Mouse (Mus musculus): ENCODE results near the gene Tcl1b1. TPM values are rescaled to one million over a fixed set of nuclear protein-coding genes. Genes with fewer than 3 reads are reported as not detected.
"Not testable (repeated sequence)": the region's sequence is repeated elsewhere in the genome, so short reads cannot be mapped to it uniquely, and the experiment has no call there.

Tcl1b1 gene
- polyA plus RNA-seq, 1 experiment from 2014 or later: not detected

DNA sequence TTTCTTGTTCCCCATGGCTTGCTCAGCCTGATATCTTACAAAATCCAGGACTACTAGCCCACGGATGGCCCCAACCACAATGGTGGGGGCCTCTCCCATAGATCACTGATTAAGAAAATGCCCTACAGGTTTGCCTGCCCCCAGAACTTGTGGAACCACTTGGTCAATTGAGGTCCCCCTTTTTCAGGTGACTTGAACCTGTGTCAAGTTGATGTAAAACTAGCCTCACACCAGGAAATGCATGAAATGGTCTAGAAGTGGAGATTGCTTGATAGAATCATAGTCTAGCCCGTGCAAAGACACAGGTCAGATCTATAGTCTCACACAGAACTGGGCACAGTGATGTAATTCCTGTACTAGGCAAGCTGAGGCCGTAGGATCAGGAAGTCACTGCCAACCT is 13.8 kb upstream of the Tcl1b1 start, which contains the start of gene Tcl1b2:
Tcl1b2 (plus strand) TSS at position 301 of the 400 bp plus-strand sequence.
- no peak for ATAC-seq (ENCODE audit: low FRiP score, low TSS enrichment)
- no peaks in the 10 kb centered on the region for H3K36me3 ChIP-seq (ENCODE audit: control insufficient read depth, insufficient read depth, low read length)
- no peak within 1 kb of the TSS for H3K4me3 ChIP-seq (ENCODE audit: low read depth, low read length)
- no peaks in the 10 kb centered on the region for H3K9me3 ChIP-seq (ENCODE audit: control insufficient read depth, low read length)
- H3K9ac ChIP-seq (ENCODE audit: low read length): no peak within 1 kb of the TSS
- DNase-seq (ENCODE audit: low spot score): no peak
- H3K4me1 ChIP-seq (replicated peaks; ENCODE audit: control insufficient read depth, insufficient read depth): no peaks in the 10 kb centered on the region
- H3K4me2 ChIP-seq (replicated peaks; ENCODE audit: low read depth): no peak within 1 kb of the TSS
- no peak for TF ChIP-seq CTCF (IDR thresholded peaks at IDR 0.05; ENCODE audit: low read depth)
- TF ChIP-seq EP300 (optimal IDR thresholded peaks at IDR 0.05): no peak
- no peaks in the 10 kb centered on the region for H3K27me3 ChIP-seq (ENCODE audit: control insufficient read depth, insufficient read depth, low read length)
- 74% methylated on average over 3 of the region's 3 CpGs for WGBS
- no peak within 1 kb of the TSS for H3K27ac ChIP-seq (replicated peaks)

DNA sequence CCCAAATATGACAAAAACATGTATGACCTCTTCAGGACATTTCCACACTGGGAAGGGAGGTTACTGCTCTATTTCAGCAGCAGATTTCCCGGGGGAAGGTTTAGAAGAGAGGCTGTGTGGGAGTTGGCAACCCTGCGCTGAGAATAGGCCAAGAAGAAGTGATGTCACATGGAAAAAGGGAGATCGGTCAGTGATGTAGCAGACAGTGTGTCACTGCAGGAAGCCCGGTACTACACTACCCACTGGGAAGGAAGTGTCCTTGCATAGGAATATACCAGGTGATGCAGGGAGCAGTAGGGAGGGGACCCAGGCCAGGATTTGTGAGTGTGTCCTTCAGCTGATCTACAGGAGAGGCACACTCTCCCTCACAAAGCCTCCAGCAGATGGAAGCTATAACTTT is 4.2 kb upstream of the Tcl1b1 start:
- not testable (repeated sequence) for H3K36me3 ChIP-seq (ENCODE audit: control insufficient read depth, insufficient read depth, low read length); H3K4me3 ChIP-seq (ENCODE audit: low read depth, low read length); ATAC-seq (ENCODE audit: low FRiP score, low TSS enrichment); H3K4me1 ChIP-seq (replicated peaks; ENCODE audit: control insufficient read depth, insufficient read depth); H3K27ac ChIP-seq (replicated peaks); H3K9ac ChIP-seq (ENCODE audit: low read length); H3K4me2 ChIP-seq (replicated peaks; ENCODE audit: low read depth); H3K9me3 ChIP-seq (ENCODE audit: control insufficient read depth, low read length); H3K27me3 ChIP-seq (ENCODE audit: control insufficient read depth, insufficient read depth, low read length); DNase-seq (ENCODE audit: low spot score)
- 66% methylated on average over 4 of the region's 4 CpGs for WGBS

- 82% methylated on average over 6 of the region's 6 CpGs for WGBS
Measured at GRCm38 (mm10) chr12:105158842-105159241, 648 bp upstream of the Tcl1b1 start.

DNA sequence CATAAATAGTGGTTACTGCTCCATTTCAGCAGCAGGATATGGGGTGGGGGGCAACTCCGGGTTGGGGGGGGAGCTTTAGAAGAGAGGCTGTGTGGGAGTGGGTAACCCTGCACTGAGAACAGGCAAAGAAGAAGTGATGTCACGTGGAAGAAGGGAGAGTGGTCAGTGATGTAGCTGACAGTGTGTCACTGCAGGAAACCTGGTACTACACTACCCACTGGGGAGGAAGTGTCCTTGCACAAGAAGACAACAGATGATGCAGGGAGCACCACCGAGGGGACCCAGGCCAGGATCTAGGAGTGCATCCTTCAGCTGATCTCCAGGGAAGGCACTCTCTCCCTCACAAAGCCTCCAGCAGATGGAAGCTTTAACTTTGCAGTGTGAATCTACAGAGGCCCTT is 7.2 kb downstream of the Tcl1b1 start:
- TF ChIP-seq CTCF (IDR thresholded peaks at IDR 0.05; ENCODE audit: low read depth) (no peak), EP300 (optimal IDR thresholded peaks at IDR 0.05) (no peak)
- 68% methylated on average over 3 of the region's 3 CpGs for WGBS
- Histone ChIP-seq H3K9me3 (ENCODE audit: control insufficient read depth, low read length) (no peaks in the 10 kb centered on the region), H3K4me2 (replicated peaks; ENCODE audit: low read depth) (no peak overlapping the region), H3K4me1 (replicated peaks; ENCODE audit: control insufficient read depth, insufficient read depth) (no peaks in the 10 kb centered on the region), H3K4me3 (ENCODE audit: low read depth, low read length) (no peak overlapping the region), H3K9ac (ENCODE audit: low read length) (no peak overlapping the region), H3K36me3 (ENCODE audit: control insufficient read depth, insufficient read depth, low read length) (no peaks in the 10 kb centered on the region), H3K27ac (replicated peaks) (no peak overlapping the region), H3K27me3 (ENCODE audit: control insufficient read depth, insufficient read depth, low read length) (no peaks in the 10 kb centered on the region)
- DNase-seq (ENCODE audit: low spot score) (no peak), ATAC-seq (ENCODE audit: low FRiP score, low TSS enrichment) (no peak)

More at GRCm38 (mm10) chr12:105158842-105159241, 648 bp upstream of the Tcl1b1 start:
- Histone ChIP-seq H3K9ac (ENCODE audit: low read length) (no peak overlapping the region), H3K4me2 (replicated peaks; ENCODE audit: low read depth) (no peak overlapping the region), H3K27me3 (ENCODE audit: control insufficient read depth, insufficient read depth, low read length) (no peaks in the 10 kb centered on the region), H3K27ac (replicated peaks) (no peak overlapping the region), H3K9me3 (ENCODE audit: control insufficient read depth, low read length) (no peaks in the 10 kb centered on the region), H3K4me1 (replicated peaks; ENCODE audit: control insufficient read depth, insufficient read depth) (no peaks in the 10 kb centered on the region), H3K4me3 (ENCODE audit: low read depth, low read length) (no peak overlapping the region), H3K36me3 (ENCODE audit: control insufficient read depth, insufficient read depth, low read length) (no peaks in the 10 kb centered on the region)
- ATAC-seq (ENCODE audit: low FRiP score, low TSS enrichment) (no peak), DNase-seq (ENCODE audit: low spot score) (no peak)
- TF ChIP-seq CTCF (IDR thresholded peaks at IDR 0.05; ENCODE audit: low read depth) (no peak), EP300 (optimal IDR thresholded peaks at IDR 0.05) (no peak)

DNA sequence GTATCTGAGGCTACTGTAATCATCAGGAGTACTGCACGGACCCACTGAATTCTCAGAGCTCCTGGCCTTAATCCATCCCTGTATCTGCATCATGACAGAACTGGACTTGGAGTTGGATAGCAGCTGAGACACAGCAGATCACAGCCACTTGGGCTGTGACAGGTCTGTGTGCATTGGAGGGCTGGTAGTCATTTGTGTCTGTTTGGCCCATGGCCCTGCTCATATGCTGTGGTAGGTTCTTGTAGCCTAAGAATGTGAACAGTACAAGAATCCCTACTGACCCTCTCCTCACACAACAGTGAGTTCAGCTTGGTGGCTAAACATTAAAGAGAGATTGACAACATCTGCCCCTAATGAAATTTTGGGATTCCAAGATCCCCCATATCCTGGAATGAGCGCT is 13.9 kb downstream of the Tcl1b1 start:
- no peak overlapping the region for H3K27ac ChIP-seq (replicated peaks)
- DNase-seq (ENCODE audit: low spot score) (no peak), ATAC-seq (ENCODE audit: low FRiP score, low TSS enrichment) (no peak)
- 75% methylated on average over 2 of the region's 2 CpGs for WGBS
- H3K4me3 ChIP-seq (ENCODE audit: low read depth, low read length): no peak overlapping the region
- H3K4me2 ChIP-seq (replicated peaks; ENCODE audit: low read depth): no peak overlapping the region
- H3K36me3 ChIP-seq (ENCODE audit: control insufficient read depth, insufficient read depth, low read length): no peaks in the 10 kb centered on the region
- TF ChIP-seq EP300 (optimal IDR thresholded peaks at IDR 0.05): no peak
- TF ChIP-seq CTCF (IDR thresholded peaks at IDR 0.05; ENCODE audit: low read depth): no peak
- H3K4me1 ChIP-seq (replicated peaks; ENCODE audit: control insufficient read depth, insufficient read depth): no peaks in the 10 kb centered on the region
- H3K27me3 ChIP-seq (ENCODE audit: control insufficient read depth, insufficient read depth, low read length): no peaks in the 10 kb centered on the region
- no peaks in the 10 kb centered on the region for H3K9me3 ChIP-seq (ENCODE audit: control insufficient read depth, low read length)
- no peak overlapping the region for H3K9ac ChIP-seq (ENCODE audit: low read length)

GRCm38 (mm10) chr12:105174318-105174717 is 14.8 kb downstream of the Tcl1b1 start:
- not testable (repeated sequence) for H3K4me1 ChIP-seq (replicated peaks; ENCODE audit: control insufficient read depth, insufficient read depth); H3K4me2 ChIP-seq (replicated peaks; ENCODE audit: low read depth); H3K36me3 ChIP-seq (ENCODE audit: control insufficient read depth, insufficient read depth, low read length); H3K9me3 ChIP-seq (ENCODE audit: control insufficient read depth, low read length); H3K4me3 ChIP-seq (ENCODE audit: low read depth, low read length); ATAC-seq (ENCODE audit: low FRiP score, low TSS enrichment); H3K27me3 ChIP-seq (ENCODE audit: control insufficient read depth, insufficient read depth, low read length); H3K9ac ChIP-seq (ENCODE audit: low read length); H3K27ac ChIP-seq (replicated peaks)
- 18% methylated on average over 2 of the region's 2 CpGs for WGBS
- DNase-seq (ENCODE audit: low spot score): peak; percentile 25
- peak; percentile 58 for TF ChIP-seq CTCF (IDR thresholded peaks at IDR 0.05; ENCODE audit: low read depth)

GRCm38 (mm10) chr12:105176044-105176443 is 16.6 kb downstream of the Tcl1b1 start, which contains the start of gene Tcl1b5:
Tcl1b5 (plus strand) TSS chr12:105176344.
- not testable (repeated sequence) for H3K27me3 ChIP-seq (ENCODE audit: control insufficient read depth, insufficient read depth, low read length); ATAC-seq (ENCODE audit: low FRiP score, low TSS enrichment)
- WGBS: 60% methylated on average over 3 of the region's 3 CpGs

GRCm38 (mm10) chr12:105181040-105181644 is 21.7 kb downstream of the Tcl1b1 start:
- DNase-seq (ENCODE audit: low spot score); H3K27me3 ChIP-seq (ENCODE audit: control insufficient read depth, insufficient read depth, low read length); ATAC-seq (ENCODE audit: low FRiP score, low TSS enrichment); H3K9me3 ChIP-seq (ENCODE audit: control insufficient read depth, low read length); H3K27ac ChIP-seq (replicated peaks); H3K36me3 ChIP-seq (ENCODE audit: control insufficient read depth, insufficient read depth, low read length); H3K4me1 ChIP-seq (replicated peaks; ENCODE audit: control insufficient read depth, insufficient read depth); H3K4me2 ChIP-seq (replicated peaks; ENCODE audit: low read depth); H3K4me3 ChIP-seq (ENCODE audit: low read depth, low read length); H3K9ac ChIP-seq (ENCODE audit: low read length): not testable (repeated sequence)
- 72% methylated on average over 4 of the region's 4 CpGs for WGBS

More at GRCm38 (mm10) chr12:105176044-105176443, 16.6 kb downstream of the Tcl1b1 start, which contains the start of gene Tcl1b5:
- H3K9ac ChIP-seq (ENCODE audit: low read length); H3K4me2 ChIP-seq (replicated peaks; ENCODE audit: low read depth); H3K4me3 ChIP-seq (ENCODE audit: low read depth, low read length); DNase-seq (ENCODE audit: low spot score); H3K27ac ChIP-seq (replicated peaks); H3K9me3 ChIP-seq (ENCODE audit: control insufficient read depth, low read length); H3K36me3 ChIP-seq (ENCODE audit: control insufficient read depth, insufficient read depth, low read length); H3K4me1 ChIP-seq (replicated peaks; ENCODE audit: control insufficient read depth, insufficient read depth): not testable (repeated sequence)

All from stomach, postnatal 0 days (tissue).